27 mouse cellular contexts compared by ENCODE assay signal in the genomic region with DNA sequence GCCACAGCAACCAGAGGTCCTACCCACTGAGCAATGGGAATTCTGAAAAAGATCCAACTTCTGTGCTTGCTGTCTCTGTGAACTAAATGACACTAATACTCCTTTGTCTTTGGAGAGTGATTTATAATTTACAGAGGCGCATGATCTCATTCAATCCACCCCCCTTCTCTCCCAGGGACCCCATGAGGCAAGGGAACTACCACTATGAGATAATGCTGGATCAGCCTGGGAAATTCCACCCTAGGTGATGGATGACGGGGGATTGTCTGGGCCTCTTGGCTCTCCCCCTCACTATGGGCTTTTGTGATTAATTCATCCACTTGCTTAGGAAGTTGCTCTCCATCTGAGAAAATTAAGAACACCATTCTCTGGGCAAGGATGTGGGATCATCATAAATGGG.
DNase-seq lines count a peak whose midpoint lies in the region; ATAC-seq and TF ChIP-seq lines count a peak whose summit lies in the region.
"Had no signal": no experiment of that assay in that cellular context is flagged by ENCODE, and none has a peak within 500 bp of the region (broad histone marks: within the 10 kb centered on the region; RNA-seq: fewer than 3 reads in every experiment).

No protein-coding gene starts in this region.

- no peaks in the 10 kb centered on the region for H3K27me3 ChIP-seq in embryonic facial prominence, embryonic 14.5 days (replicated peaks; ENCODE audit: control insufficient read depth, insufficient read depth, low read length)
- no peaks in the 10 kb centered on the region for H3K27me3 ChIP-seq in embryonic facial prominence, embryonic 10.5 days (replicated peaks; ENCODE audit: low read depth, poor library complexity, severe bottlenecking)
- H3K27me3 ChIP-seq in lung, embryonic 14.5 days (ENCODE audit: insufficient read depth, low read length) = no peaks in the 10 kb centered on the region
- H3K27me3 ChIP-seq: hindbrain, embryonic 12.5 days; limb, embryonic 15.5 days; liver, embryonic 13.5 days; midbrain, embryonic 12.5 days had no signal

- peak; percentile 66; the same call in 1 of the 2 replicates for ATAC-seq in embryonic facial prominence, embryonic 14.5 days (ENCODE audit: low read depth)
- no peak for ATAC-seq in lung, embryonic 14.5 days (ENCODE audit: insufficient read depth)
- ATAC-seq: activated CD4-positive, CD25-positive, alpha-beta regulatory T cell, adult 4 months; forebrain, embryonic 14.5 days had no signal

- no peak overlapping the region for H3K27ac ChIP-seq in embryonic facial prominence, embryonic 14.5 days (replicated peaks; ENCODE audit: low read depth, low read length)
- H3K27ac ChIP-seq in embryonic facial prominence, embryonic 10.5 days (replicated peaks) = no peak overlapping the region
- H3K27ac ChIP-seq in lung, embryonic 14.5 days (ENCODE audit: low read depth) = 0 out of 2 replicates have a peak overlapping the region, but pooled peaks have one; percentile 10
- H3K27ac ChIP-seq: hindbrain, embryonic 12.5 days; limb, embryonic 15.5 days; liver, embryonic 13.5 days; midbrain, embryonic 12.5 days had no signal

- no peaks in the 10 kb centered on the region for H3K4me1 ChIP-seq in embryonic facial prominence, embryonic 14.5 days (ENCODE audit: control insufficient read depth, insufficient read depth, low read length)
- H3K4me1 ChIP-seq in embryonic facial prominence, embryonic 10.5 days = 0 out of 2 replicates have a peak, but pooled peaks cover 4% of the 10 kb centered on the region
- H3K4me1 ChIP-seq in lung, embryonic 14.5 days (ENCODE audit: insufficient read depth) = peaks cover 11% of the 10 kb centered on the region; the same call in 1 of the 2 replicates
- H3K4me1 ChIP-seq: limb, embryonic 15.5 days; liver, embryonic 13.5 days; midbrain, embryonic 12.5 days had no signal

- no peak overlapping the region for H3K9ac ChIP-seq in embryonic facial prominence, embryonic 14.5 days (ENCODE audit: low read depth, low read length)
- no peak overlapping the region for H3K9ac ChIP-seq in lung, embryonic 14.5 days
- H3K9ac ChIP-seq: hindbrain, embryonic 12.5 days; limb, embryonic 15.5 days; liver, embryonic 13.5 days; midbrain, embryonic 12.5 days had no signal

- H3K36me3 ChIP-seq in embryonic facial prominence, embryonic 14.5 days (ENCODE audit: control insufficient read depth, insufficient read depth, low read length) = no peaks in the 10 kb centered on the region
- no peaks in the 10 kb centered on the region for H3K36me3 ChIP-seq in embryonic facial prominence, embryonic 10.5 days (replicated peaks)
- H3K36me3 ChIP-seq in lung, embryonic 14.5 days (ENCODE audit: insufficient read depth) = peaks cover 30% of the 10 kb centered on the region
- H3K36me3 ChIP-seq: hindbrain, embryonic 12.5 days; limb, embryonic 15.5 days; liver, embryonic 13.5 days; midbrain, embryonic 12.5 days had no signal

- no peaks in the 10 kb centered on the region for H3K9me3 ChIP-seq in embryonic facial prominence, embryonic 14.5 days (ENCODE audit: control insufficient read depth, low read length)
- no peaks in the 10 kb centered on the region for H3K9me3 ChIP-seq in embryonic facial prominence, embryonic 10.5 days
- no peaks in the 10 kb centered on the region for H3K9me3 ChIP-seq in lung, embryonic 14.5 days (ENCODE audit: low read depth, low read length)
- H3K9me3 ChIP-seq: hindbrain, embryonic 12.5 days; limb, embryonic 15.5 days; liver, embryonic 13.5 days; midbrain, embryonic 12.5 days had no signal

- no peak overlapping the region for H3K4me3 ChIP-seq in embryonic facial prominence, embryonic 14.5 days (ENCODE audit: low read depth, low read length)
- no peak overlapping the region for H3K4me3 ChIP-seq in embryonic facial prominence, embryonic 10.5 days
- no peak overlapping the region for H3K4me3 ChIP-seq in lung, embryonic 14.5 days (ENCODE audit: low read depth, low read length)
- H3K4me3 ChIP-seq: hindbrain, embryonic 12.5 days; limb, embryonic 15.5 days; liver, embryonic 13.5 days; midbrain, embryonic 12.5 days; myocyte had no signal

- peak; percentile 55 for DNase-seq in embryonic facial prominence, embryonic 14.5 days (ENCODE audit: low spot score)
- no peak for DNase-seq in embryonic facial prominence, embryonic 10.5 days (ENCODE audit: low spot score)
- DNase-seq in lung, embryonic 14.5 days = peak; percentile 59
- DNase-seq in lung, adult 18-20 months = no peak
- peak; percentile 10 for DNase-seq in MN1 (ENCODE audit: low spot score)
- DNase-seq in embryo, embryonic 11.5 days (ENCODE audit: low read depth, low spot score) = peak; percentile 27
- no peak for DNase-seq in left cerebral cortex, postnatal 25 days (ENCODE audit: low spot score in 2 of 2)
- no peak for DNase-seq in cerebellum, postnatal 14 days
- DNase-seq: adrenal gland, adult 8-10 months; cerebellum, adult 2 months; cerebellum, postnatal 25 days; gastrocnemius, postnatal 14 days; heart, postnatal 36 days; kidney, adult 2 months; kidney, postnatal 10 days; layer of hippocampus, adult 9-11 months; liver, embryonic 13.5 days; lung, adult 2 months; right cerebral cortex, postnatal 25 days; thymus, adult 2 months; thymus, postnatal 4 days had no signal

- TF ChIP-seq CTCF in lung, embryonic 14.5 days (IDR thresholded peaks at IDR 0.05; ENCODE audit: low read depth) = no peak

- 44% methylated on average over 2 of the region's 2 CpGs for WGBS in embryonic facial prominence, embryonic 14.5 days
- WGBS in embryonic facial prominence, embryonic 10.5 days = 77% methylated on average over 2 of the region's 2 CpGs
- WGBS in lung, embryonic 14.5 days = 53% methylated on average over 2 of the region's 2 CpGs

- no peak overlapping the region for H3K4me2 ChIP-seq in embryonic facial prominence, embryonic 14.5 days (ENCODE audit: low read depth, low read length)
- no peak overlapping the region for H3K4me2 ChIP-seq in lung, embryonic 14.5 days
- H3K4me2 ChIP-seq: hindbrain, embryonic 12.5 days; limb, embryonic 15.5 days; liver, embryonic 13.5 days; midbrain, embryonic 12.5 days had no signal

- intact Hi-C loops in left cerebral cortex, postnatal 25 days (cut with DNase I) = loop anchor here (2.0 kb wide), 1 partner anchor 265 kb away; no protein-coding TSS in a partner anchor

Comparison
In these comparisons a context has a peak if more than half of its experiments do, and no peak if none do; other contexts are left out.
1. DNase-seq: peak in embryonic facial prominence, embryonic 14.5 days (single experiment), lung, embryonic 14.5 days (single experiment), MN1 (single experiment) and embryo, embryonic 11.5 days (single experiment); none in embryonic facial prominence, embryonic 10.5 days (single experiment), lung, adult 18-20 months (0 of 2), left cerebral cortex, postnatal 25 days (0 of 2) and cerebellum, postnatal 14 days (0 of 2).